Mouse (Mus musculus) kidney, postnatal 10 days (tissue): Measurements from ENCODE around the gene G3bp2.
A peak's percentile ranks its signal among the peaks of the same experiment; 100 is the strongest.

Experiments
- DNase-seq: peaks from one replicate; pipeline ENCODE4 v3.0.0; 2021; ENCODE audit warnings: mixed read lengths

Gene G3bp2

DNA sequence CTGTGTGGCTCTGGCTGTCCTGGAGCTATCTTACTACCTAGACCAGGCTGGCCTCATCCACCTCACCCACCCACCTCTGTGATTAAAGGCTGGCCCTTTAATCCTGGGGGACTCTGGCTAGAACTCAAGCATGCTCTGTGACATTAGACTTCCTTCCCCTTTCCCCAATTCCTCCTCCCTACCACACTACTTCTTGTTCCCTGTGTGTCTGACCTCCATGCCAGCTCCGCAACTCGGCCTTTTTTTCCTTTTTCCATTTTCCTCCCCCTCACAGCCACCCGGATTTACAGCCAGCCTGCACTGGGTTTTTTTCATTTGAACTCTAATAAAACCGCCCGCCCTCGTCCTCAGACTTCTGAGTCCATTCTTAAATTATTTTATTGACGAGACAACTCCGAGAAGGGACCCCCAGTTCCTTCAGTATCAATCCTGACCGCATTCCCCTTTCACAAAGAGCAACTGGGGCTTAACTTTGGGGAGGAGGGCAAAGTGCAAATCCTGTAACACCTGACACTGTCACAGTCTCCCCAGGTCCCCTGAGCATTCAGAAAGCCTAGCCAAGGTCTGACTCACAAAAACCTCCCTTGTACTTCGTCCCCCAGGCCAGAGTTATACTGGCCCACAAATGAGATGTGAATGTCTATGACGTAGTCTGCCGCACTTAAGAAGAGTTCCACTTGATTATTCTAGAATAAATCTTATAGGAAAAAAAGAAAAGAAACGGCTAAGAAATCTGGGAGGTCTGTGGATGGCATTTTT, 15.0 kb upstream of the G3bp2 start:
- no peak for DNase-seq

DNA sequence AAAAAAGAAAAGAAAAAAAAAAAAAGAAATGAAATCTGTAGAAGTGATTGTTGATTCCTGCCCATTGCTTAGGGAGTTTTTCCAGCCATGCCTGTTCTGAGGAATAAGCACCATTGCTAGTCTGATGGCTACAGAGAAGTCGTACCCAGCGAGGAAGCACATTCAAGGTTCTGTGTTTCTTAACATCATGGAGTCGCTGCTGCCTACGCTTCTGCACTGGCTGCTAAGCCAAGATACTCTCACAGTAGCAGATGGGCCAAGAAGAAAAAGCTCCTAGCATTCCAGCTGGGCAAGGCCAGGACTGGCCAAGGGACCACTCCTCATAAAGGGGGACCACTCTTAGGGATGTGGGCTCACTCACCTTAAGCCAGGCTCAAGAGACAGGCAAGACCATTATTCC, 14.3 kb upstream of the G3bp2 start:
- no peak for DNase-seq

DNA sequence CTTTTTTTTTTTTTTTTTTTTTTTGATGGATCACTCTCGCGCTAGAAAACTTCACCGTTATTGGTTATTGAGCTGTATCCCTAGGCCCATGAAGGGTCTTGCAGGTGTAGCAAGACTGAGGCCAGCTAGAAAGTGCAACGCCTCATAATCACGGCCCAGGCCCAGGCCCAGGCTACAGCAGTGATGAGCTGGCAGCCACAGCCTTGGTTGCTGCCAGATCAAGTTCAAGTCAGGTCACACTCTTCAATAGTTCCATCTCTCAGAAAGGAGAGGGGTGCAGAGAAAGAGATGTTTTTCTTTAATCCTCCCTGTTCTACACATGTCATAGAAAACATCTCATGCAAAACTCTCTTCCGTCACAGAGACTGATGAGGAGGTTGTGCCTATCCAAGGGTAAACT, 13.3 kb upstream of the G3bp2 start:
- DNase-seq: no peak

DNA sequence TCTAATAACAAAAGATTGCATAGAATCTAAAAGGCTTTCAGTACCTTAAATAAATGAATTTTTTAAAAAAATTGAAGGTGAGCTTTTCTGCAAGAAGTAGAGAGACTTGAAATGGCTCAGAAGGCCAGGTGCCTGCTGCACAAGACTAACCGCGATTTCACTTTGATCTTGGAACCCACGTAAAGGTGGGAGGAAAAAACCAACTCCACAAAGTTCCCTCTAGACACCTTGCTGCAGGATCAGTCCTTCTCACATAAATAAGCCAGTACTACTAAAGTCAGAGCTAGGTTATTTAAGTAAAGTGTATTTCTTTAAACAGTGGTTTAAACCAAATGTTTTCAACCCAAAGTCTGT, 10.5 kb upstream of the G3bp2 start:
- DNase-seq: no peak

DNA sequence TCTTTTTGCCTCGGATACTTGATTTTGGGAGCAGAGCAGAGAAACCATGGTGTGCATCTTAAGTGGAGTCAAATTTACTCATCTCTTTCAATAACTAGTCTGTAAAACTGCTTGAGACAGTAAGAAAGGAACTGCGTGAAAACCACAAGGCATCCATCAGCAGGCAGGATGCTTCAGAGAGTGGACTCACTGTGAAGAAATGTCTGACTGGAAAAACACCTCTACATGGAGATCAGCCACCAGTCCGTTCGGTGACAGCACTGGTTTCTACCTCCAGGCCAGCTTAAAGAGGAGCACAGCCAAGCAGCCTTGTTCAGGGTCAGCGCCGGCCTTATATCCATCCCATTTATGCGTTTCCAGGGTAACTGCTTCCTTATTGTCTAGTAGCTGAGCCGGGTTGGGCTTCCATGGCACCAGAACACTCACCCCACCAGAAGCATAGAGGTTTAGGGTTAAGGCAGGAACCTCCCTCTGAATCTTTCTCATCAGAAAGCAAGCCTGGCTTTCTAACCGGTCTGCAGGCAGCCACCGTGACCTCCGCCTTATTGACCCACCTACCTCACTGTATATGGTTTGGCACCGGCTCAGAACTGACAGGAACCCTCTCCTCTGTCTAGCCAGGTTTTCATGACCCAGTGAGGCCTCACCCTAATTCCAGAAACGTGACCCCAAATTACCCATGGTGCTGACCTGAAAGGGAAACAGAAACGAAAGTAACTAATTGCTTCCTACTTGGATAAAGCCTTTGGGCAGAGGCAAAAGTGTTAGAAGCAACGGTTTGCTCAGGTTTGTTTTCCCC, 9.9 kb upstream of the G3bp2 start:
- DNase-seq: no peak

DNA sequence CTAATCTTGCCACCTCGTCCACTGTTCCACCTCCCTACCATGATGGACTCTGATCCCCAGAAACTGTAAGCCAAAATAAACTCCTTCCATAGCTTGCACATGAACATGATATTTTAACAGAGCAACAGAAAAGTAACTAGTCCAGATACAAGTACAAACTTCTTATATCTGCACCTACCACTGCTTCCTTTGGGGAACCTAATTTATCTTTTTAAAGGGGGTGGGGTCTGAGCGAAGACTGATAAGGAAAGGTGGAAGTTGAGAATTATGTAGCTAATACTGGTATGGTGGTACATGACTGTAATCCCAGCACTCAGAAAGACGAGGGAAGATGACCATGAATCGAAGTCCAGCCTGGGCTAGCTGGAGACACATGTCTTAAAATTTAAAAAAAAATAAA, 4.0 kb upstream of the G3bp2 start:
- DNase-seq: no peak

DNA sequence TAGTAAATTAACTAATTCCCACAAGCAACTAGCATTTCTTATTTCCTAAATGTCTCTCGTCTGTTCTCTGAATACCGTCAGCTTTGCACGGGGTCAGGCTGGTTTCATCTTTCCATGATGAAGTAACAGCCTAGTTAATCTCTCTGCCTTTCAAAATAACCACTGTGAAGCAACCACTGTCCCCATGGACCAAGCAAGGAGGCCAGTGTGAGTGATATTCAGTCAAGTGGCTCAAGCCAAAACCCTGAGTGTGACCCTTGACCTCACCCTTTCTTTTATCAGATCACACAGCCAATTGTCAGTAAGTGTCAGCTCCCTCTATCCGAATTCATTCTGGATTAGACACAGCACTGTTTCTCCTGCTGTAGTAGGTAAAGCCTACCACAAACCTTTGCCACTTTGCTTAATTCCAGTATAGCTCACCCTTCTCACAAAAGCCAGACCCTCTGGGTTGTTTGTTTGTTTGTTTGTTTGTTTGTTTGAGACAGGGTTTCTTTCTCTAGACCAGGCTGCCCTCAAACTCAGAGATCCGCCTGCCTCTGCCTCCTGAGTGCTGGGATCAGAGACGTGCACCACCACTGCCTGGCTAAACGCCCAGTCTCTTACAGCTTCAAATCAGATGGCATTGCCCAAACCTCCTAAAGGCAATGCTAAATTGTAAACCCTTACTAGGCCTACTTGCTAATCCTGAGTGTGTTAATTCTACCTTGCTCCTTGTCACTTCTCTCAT, 2.5 kb upstream of the G3bp2 start:
- no peak for DNase-seq

DNA sequence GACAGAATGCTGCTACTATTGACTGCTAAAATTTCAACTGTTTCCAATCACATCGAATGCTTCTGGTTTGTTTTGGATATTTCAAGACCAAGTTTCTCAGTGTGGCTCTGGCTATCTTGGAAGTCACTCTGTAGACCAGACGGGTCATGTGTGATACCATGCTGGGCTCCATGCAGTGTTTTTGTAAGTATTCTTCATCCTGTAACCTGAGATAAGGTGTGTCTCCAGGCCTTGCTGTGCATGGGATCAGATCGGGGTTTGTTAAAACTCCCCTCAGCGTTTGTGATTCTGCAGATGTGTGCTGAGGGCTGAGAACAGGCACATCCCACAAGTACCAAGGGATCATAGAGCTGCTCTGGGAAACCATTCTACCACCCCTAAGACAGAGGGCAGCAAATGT, 1.7 kb upstream of the G3bp2 start:
- DNase-seq: no peak

DNA sequence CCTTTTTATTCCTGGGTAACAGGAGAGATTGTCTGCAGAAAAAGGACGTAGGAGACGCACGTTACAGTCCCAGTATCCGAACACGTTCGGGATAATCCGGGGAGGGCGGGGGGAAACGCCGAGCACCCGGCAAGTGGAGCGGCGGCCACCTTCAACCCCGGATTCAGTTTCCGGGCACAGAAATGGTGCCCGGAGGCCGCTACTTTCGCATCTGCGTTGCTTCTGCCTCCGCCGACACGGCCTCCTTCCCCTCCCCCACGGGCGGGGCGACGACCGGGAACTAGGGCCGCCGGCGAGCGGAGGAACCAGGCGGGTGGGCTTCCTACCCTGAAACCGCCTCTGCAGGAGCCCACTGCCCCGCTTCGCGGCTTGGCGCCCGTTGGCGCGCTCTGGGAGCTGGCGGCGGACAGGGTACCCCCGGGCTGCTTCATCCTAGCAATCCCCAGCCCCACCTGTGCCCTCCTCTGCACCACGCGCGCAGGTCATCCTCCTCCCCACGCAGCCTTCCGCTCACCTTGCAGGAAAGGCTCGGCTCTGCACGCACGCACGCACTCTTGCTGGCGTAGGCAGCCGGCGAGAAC, 608 bp downstream of the G3bp2 start:
- DNase-seq: peak; percentile 83

DNA sequence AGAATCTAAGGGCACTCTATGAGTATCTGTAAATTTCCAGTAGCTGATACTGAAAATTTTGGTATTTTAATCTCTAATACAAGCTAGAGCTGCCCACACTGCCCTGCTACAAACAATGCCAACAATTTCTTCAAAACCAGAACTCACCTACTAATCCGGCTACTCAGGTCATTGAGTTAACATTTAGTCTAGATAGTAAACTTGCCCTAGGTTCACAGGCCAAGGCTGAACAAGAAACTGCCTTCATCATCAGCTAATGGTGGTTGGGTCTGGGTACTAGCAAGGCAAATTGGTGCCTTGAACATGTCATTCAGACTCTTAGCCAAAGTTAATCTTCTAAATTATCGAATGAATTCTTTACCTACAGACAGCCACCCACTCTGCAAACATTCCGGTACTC, 2.2 kb downstream of the G3bp2 start:
- DNase-seq: no peak

DNA sequence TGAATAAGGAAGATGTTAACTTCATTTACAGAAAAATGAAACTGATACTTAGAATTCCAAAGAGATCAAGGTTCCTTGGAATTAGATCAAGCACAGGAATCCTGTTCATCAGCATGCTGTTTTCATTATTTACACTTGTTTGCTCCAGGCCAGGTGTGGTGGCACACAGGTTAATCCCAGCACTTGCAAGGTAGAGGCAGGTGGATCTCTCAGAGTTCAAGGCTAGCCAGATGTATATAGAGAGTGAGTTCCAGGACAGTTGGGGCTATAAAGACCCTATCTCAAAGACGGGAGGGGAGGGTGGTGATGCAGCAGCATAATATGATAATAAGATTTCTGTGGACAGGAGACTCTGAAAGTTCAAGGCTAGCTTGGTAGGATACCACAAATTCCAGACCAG, 3.1 kb downstream of the G3bp2 start:
- DNase-seq: no peak

DNA sequence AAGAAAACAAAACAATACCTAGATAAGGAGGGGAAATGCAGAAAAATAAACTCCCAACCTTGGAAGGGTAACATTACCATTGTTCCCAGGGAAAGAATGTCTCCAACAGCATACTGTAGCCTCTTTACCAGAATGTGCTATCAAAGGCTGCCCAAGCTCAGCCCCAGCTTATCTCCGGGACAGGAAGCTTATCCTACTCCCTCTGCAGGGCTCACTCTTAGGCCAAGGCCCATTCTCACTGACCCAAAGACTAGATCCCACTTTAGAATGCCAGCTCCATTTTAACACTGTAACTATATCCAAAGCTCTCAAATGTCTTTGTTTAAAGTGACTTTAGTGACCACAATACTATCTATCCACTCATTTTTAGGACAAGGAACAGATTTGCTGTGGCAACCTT, 4.2 kb downstream of the G3bp2 start:
- no peak for DNase-seq

DNA sequence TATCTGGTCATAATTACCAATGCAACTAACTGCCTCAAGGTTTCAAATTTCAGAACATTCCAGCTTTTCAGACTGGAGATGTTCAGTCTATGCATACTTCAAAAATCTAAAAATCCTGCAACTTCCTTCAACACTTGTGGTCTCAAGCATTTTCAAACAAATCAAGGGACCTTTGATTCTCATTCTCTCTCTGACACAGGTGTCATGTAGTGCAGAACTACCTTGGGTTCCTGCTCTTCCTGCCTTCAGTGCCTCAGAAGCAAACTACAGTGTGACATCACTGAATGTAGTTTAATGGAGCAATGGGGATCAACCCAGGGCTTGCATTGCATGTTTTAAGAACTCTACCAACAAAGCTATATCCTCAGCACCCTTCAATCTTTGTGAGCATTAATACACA, 4.8 kb downstream of the G3bp2 start:
- no peak for DNase-seq

DNA sequence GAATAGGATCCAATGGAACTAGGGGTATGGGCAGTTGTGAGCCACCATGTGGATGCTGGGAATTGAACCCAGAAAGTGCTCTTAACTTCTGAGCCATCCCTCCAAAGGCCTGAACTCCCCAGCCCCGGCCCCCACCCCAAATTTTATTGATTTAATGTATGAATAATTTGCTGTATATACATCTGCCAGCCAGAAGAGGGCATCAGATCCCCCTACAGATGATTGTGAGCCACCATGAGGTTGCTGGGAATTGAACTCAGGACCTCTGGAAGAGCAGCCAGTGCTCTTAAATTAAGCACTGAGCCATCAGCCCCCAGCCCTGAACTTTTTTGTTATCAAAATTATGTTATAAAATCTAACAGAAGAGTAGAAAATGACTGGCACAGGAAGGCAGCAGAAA, 7.2 kb downstream of the G3bp2 start:
- no peak for DNase-seq

DNA sequence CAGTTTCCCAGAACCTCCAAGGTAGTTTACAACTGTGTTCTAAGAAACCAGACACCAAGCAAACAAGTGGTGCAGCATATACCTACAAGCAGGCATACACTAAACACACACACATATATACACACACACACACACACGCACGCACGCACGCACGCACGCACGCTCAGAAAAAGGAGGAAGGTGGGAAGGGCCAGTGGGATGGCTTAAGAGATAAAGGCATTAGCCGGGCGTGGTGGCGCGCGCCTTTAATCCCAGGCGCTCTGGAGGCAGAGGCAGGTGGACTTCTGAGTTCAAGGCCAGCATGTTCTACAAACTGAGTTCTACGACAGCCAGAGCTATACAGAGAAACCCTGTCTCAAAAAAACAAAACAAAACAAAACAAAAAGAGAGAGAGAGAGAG, 9.5 kb downstream of the G3bp2 start:
- no peak for DNase-seq

DNA sequence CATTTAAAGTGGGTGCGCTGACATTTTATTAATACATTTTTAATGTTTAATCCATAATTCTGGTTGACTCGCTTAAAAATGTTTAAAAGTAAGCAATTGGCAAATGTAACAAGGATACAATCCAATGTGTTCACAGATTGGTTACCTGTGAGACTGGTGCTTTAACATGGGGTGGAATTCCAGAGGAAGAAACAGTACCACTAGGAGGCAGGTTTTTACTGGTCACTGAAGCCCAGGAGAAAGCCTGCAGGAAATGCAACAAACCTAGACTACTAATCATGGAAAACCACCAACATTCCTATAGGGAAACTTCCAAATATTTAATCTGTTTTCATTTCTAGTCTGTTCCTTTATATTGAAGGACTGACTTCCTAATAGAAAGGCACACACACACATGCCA, 20.3 kb downstream of the G3bp2 start:
- no peak for DNase-seq

DNA sequence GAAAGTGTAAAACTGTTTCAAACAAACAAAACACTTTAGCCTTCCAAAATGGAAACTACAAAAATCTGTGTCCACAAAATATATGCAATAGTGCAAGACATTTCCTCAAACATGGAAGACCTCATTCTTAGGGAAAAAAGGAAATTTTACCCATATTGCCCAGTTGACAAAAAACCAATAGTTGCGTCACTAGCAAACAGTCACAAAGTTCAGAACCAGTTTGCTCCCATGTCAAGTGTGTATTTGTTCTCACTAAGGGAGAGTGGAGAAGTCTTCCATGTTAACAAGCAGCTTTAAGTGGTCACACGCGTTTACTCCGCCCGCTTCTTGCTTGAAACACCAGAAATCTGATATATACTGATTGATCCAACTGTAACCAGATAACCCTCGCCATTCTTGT, 30.7 kb downstream of the G3bp2 start:
- no peak for DNase-seq

DNA sequence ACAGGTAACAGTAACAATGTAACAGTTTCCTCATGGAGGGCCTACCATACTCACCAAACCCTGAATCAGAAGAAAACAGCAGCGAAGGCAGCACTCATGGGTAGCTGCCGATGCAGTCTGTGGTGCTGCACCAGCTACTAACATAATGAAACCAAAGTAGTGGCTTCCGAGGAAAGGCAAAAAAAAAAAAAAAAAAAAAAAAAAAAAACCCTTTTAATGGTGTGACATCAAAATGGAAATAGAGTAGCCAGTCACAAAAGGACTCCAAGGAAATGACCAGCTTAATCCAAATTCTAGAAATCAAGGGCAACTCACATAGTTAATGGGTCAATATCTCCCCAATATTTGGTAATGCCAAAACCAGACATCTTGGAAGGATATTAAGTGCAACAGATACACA, 33.1 kb downstream of the G3bp2 start:
- no peak for DNase-seq

DNA sequence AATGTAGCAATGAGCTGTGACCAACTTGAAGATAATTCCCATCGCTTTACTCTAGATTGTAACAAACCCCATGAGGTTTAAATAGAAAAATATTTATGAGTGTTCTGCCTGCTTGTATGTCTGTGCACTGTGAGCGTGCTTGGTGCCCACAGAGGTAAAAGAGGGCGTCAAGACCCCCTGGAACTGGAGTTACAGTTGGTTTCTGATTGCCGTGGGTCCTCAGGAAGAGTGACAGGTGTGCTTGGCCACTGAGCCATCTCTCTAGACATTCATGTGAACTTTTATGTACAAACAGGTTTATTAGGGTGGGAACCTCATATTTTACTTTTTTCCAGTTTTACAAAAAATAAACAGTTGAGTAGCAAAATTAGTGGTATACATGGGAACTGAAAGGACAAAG, 39.7 kb downstream of the G3bp2 start, which contains the start of gene Cdkl2:
Cdkl2 (minus strand) TSS at position 101 of the 400 bp plus-strand sequence.
- no peak for DNase-seq

DNA sequence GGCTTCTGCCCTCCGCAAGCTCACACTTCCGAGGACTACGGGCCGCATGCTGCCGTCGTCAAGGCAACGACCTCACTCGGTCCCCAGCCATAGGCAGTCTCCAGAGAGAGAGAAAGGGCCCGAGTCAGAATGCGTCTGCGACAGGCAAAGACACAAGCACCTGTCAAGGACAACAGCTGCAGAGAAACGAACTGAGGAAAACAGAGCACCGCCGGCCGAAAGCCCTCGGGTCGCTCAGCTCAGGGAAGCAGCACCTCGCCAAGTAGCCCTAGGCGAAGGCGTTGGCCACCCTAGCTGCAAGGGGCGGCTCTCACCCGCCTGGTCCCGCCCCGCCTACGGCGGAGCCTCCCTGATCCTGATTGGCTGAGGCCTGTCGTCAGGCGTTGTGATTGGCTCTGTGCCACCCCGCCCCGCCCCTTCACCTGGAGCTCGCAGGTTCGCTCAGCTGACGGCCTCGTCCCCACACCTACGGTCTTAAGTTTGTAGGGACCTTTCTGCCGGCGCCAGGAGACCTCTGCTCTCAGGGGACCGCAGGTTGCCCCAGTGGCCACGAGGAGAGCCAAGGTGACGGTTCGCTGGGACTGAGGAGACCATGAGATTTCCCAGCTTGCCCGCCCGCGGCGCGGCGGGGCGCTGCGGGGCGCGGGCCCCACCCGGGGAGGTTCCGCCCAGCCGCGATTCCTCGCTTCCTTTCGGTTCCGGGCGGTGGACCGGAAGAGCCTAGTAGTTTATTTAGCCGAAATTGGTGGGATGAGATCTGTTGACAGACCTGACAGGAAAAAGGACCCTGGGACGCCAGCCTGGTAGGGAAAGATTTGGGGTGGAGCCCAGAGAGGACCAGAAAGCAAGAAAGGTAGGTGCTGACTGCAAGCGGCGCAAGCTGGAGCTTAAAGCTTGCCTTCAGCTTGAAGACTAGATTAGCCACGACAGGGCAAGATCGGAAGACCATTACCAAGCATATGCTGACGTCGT, 40.9 kb downstream of the G3bp2 start:
- peak; percentile 96 for DNase-seq

DNA sequence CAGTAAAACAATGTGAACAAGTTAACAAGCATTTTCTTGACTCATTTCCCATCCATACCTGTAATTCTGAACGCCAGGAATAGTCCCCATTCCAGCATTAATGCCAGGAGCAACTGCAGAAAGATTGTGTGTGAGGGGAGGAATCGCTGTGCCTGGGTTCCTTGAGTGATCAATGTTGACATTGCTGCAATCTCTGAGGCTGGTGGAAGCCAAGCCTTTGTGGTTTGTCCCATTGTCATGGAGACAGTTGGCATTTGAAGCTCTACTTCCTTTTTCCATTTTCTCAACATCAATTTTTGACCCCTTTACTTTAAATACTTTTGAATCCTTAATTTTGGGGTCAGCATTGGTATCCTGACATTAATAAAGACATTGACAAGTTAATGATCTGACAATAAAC, 63.6 kb downstream of the G3bp2 start:
- DNase-seq: no peak

DNA sequence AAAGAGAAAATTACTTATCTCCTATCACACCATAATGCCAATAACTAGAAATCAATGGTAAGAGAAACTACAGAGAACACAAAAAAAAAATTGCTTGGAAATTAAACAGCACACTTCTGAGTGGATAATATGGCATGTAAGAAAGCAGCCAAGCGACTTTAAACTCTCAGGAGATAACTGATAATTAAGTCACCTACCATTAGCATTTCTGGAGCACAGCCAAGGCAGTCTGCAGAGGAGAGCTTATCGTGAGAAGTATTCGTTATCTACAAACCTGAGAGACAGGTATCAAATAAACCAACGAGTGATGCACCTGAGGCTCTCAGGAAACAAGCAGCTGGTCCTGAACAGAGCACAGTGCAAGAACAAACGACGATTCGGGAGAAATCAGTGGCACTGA, 71.8 kb downstream of the G3bp2 start:
- no peak for DNase-seq
